Mouse (Mus musculus): Measurements from ENCODE around the gene Slc37a3. TPM values are rescaled to one million over a fixed set of nuclear protein-coding genes. Genes with fewer than 3 reads are reported as not detected.
"Not testable (repeated sequence)": the region's sequence is repeated elsewhere in the genome, so short reads cannot be mapped to it uniquely, and the experiment has no call there.

Gene Slc37a3
- polyA plus RNA-seq, 1 experiment from 2014 or later = 52.6 TPM

DNA sequence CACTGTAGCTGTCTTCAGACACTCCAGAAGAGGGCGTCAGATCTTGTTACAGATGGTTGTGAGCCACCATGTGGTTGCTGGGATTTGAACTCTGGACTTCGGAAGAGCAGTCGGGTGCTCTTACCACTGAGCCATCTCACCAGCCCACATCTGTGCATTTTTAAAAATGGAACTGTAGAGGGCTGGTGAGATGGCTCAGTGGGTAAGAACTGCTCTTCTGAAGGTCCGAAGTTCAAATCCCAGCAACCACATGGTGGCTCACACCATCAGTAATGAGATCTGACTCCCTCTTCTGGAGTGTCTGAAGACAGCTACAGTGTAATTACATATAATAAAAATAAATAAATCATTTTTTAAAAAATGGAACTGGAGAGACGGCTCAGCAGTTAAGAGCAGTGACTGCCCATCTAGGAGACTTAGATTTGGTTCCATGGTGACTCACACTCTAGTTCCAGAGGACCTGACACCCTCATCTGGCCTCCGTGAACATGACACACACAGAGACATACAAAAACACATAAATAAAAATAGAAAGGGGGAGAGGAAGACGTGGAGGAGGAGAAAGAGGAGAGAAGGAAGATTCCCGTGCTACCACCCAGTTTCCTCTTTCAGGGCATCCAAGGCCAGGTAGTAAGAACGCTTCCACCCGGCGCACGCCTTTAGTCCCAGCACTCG is 823 bp upstream of the Slc37a3 start:
- not testable (repeated sequence) for H3K4me3 ChIP-seq (replicated peaks); H3K27ac ChIP-seq (replicated peaks); H3K9ac ChIP-seq (replicated peaks); H3K9me3 ChIP-seq (replicated peaks); ATAC-seq (ENCODE audit: low FRiP score); H3K4me2 ChIP-seq; H3K27me3 ChIP-seq (replicated peaks)
- Histone ChIP-seq H3K36me3 (peaks cover 10% of the 10 kb centered on the region; the same call in 1 of the 2 replicates), H3K4me1 (peaks cover 26% of the 10 kb centered on the region)
- WGBS = 85% methylated on average over 13 of the region's 13 CpGs

DNA sequence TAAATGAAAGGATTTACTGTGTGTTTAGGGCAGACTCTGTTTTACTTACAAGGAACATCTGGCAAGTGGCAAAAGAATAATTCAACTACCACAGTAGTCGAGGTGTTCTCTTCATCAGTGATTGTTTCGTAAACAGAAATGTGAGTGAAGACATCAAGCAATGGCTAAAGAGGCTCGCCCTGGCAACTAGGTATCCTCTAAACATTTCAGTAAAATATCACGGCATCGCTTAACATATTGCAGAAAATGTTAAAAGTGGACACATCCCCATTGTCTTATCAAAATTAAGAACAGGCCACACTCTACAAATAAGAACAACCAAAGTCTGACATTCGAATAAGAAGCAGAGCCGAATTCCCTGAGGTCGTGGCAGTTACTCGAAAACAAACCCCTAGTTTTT is 700 bp downstream of the Slc37a3 start:
- H3K27ac ChIP-seq (replicated peaks) = no peak overlapping the region

DNA sequence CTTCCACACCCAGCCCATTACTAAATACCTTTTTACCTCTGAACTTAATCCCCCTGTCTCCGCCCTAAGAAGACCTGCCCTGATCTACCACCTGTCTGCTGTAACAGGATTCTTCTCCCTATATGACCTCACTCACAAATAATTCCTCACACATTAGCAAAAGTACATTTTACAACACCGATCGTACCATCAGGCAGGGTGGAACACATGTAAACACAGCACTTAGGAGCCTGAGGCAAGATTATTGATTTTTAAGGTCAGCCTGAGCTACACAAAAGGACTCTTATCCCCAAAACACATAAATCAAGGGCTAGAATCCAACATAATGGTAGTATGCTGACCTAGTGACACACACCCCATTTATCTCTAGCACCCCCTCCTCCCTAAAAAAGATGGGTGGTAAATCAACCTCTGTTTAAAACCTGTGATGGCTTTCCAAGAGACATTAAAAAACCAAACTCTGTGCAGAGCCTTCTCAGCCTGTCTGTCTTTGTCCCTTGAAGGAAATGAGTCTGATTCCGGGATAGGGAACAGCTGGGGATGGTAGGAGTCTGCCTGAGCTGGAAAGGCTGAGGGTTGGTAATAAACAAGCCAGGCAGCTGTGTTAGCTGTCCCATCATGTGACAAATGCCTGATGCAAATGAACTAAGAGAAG is 4.0 kb downstream of the Slc37a3 start:
- WGBS = 27% methylated on average over 4 of the region's 4 CpGs
- H3K4me3 ChIP-seq (replicated peaks) = no peak overlapping the region
- H3K9ac ChIP-seq (replicated peaks) = no peak overlapping the region

More for the DNA sequence above, 700 bp downstream of the Slc37a3 start:
- 18% methylated on average over 9 of the region's 9 CpGs for WGBS
- H3K4me1 ChIP-seq = peaks cover 34% of the 10 kb centered on the region
- peaks cover 10% of the 10 kb centered on the region; the same call in 1 of the 2 replicates for H3K36me3 ChIP-seq
- peak overlapping the region; percentile 97 for H3K4me3 ChIP-seq (replicated peaks)
- no peak for ATAC-seq (ENCODE audit: low FRiP score)
- H3K4me2 ChIP-seq = peak overlapping the region; percentile 61
- H3K9ac ChIP-seq (replicated peaks) = peak overlapping the region; percentile 92
- 0 out of 2 replicates have a peak, but pooled peaks cover 9% of the 10 kb centered on the region for H3K27me3 ChIP-seq (replicated peaks)
- no peaks in the 10 kb centered on the region for H3K9me3 ChIP-seq (replicated peaks)

DNA sequence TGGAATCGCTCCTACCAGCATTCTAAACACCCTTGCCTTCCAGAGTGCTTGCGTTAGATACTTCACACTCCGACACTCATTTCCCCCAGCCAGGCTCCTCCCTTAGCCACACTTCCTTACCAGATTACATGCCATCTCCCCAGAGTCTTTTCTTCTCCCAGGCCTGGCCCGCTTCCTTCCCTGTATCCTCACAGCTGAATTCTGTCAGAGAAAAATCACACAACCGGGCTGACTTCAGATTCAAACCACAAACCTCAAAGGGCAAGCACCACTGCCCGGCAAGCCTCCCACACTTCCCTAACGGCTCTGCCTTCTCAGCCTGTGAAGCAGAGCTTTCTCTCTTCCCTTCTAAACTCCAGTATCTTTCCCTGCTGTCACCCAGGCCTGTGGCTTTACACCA is 4.7 kb downstream of the Slc37a3 start:
- no peaks in the 10 kb centered on the region for H3K9me3 ChIP-seq (replicated peaks)
- no peak overlapping the region for H3K4me2 ChIP-seq
- WGBS = 44% methylated on average over 7 of the region's 7 CpGs
- no peak overlapping the region for H3K9ac ChIP-seq (replicated peaks)
- peaks cover 10% of the 10 kb centered on the region; the same call in 1 of the 2 replicates for H3K36me3 ChIP-seq
- H3K4me3 ChIP-seq (replicated peaks) = no peak overlapping the region
- peaks cover 27% of the 10 kb centered on the region for H3K4me1 ChIP-seq
- no peak for ATAC-seq (ENCODE audit: low FRiP score)
- 0 out of 2 replicates have a peak overlapping the region, but pooled peaks have one; percentile 37 for H3K27ac ChIP-seq (replicated peaks)
- no peaks in the 10 kb centered on the region for H3K27me3 ChIP-seq (replicated peaks)

More for the DNA sequence above, 4.0 kb downstream of the Slc37a3 start:
- no peak overlapping the region for H3K4me2 ChIP-seq
- H3K36me3 ChIP-seq = peaks cover 10% of the 10 kb centered on the region; the same call in 1 of the 2 replicates
- ATAC-seq (ENCODE audit: low FRiP score) = no peak
- H3K27ac ChIP-seq (replicated peaks) = 0 out of 2 replicates have a peak overlapping the region, but pooled peaks have one; percentile 37
- peaks cover 29% of the 10 kb centered on the region for H3K4me1 ChIP-seq
- no peaks in the 10 kb centered on the region for H3K9me3 ChIP-seq (replicated peaks)
- H3K27me3 ChIP-seq (replicated peaks) = no peaks in the 10 kb centered on the region

DNA sequence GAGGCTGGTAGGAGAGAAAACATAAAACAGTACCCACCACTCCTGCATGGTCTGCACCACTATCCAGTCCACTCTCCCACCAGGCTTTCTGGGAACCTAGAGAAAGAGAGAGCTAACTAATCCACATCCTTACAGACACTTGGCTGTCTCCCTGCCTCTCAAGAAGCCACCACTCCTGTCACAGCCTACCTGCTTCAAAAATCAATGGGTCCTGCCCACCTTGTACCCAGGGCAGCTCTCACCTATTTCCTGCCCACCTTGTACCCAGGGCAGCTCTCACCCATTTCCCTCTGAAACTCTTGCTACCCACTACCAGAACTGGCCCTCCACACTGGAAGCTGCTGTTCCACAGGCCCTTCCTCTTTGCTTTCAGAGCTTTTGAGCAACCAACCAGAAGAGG is 5.4 kb downstream of the Slc37a3 start:
- peaks cover 26% of the 10 kb centered on the region for H3K4me1 ChIP-seq
- ATAC-seq (ENCODE audit: low FRiP score) = no peak
- no peak overlapping the region for H3K27ac ChIP-seq (replicated peaks)
- H3K9me3 ChIP-seq (replicated peaks) = no peaks in the 10 kb centered on the region
- H3K4me3 ChIP-seq (replicated peaks) = no peak overlapping the region
- H3K4me2 ChIP-seq = no peak overlapping the region
- H3K9ac ChIP-seq (replicated peaks) = no peak overlapping the region
- peaks cover 10% of the 10 kb centered on the region; the same call in 1 of the 2 replicates for H3K36me3 ChIP-seq
- no peaks in the 10 kb centered on the region for H3K27me3 ChIP-seq (replicated peaks)

DNA sequence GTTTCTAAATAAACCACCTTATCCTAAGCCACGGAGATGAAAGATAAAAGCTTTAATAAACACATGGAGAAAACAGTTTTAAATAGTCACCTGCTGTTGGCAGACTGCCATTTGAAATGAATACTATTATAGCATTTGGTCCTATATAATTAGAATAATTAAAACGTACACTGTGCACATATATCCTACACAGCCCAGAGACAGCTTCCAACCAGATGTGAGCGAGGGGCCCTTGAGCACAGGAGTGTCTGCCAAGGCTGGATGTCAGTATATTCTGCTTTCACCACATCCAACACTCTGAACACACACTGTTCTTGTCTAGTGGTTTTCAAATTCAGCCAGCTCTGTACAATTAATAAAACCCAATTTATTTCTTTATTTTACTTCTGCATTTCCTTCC is 7.8 kb downstream of the Slc37a3 start:
- peaks cover 11% of the 10 kb centered on the region for H3K4me1 ChIP-seq
- 64% methylated on average over 3 of the region's 3 CpGs for WGBS
- H3K27me3 ChIP-seq (replicated peaks) = no peaks in the 10 kb centered on the region
- 0 out of 2 replicates have a peak, but pooled peaks have one; percentile 56 for ATAC-seq (ENCODE audit: low FRiP score)
- H3K9me3 ChIP-seq (replicated peaks) = no peaks in the 10 kb centered on the region
- H3K9ac ChIP-seq (replicated peaks) = no peak overlapping the region
- no peak overlapping the region for H3K4me2 ChIP-seq
- H3K4me3 ChIP-seq (replicated peaks) = no peak overlapping the region
- H3K36me3 ChIP-seq = peaks cover 18% of the 10 kb centered on the region
- H3K27ac ChIP-seq (replicated peaks) = no peak overlapping the region

DNA sequence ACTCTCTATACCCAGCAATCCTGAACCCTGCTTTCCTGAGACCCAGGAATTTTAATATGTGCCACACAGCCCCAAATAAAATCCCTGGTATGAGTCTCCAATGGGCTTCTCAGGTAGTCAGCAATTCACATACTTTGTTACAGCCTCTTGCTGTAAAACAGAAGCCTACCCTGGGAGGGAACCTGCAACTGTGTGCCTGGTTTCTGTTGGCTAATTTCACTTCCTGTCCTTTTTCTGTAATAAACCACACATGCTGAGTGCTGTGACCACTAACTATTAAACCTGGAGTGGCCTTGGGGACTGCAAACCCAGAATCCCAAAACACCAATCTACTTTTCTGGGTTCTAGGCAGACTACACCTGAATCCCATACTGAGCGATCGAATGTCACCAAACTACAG is 14.8 kb downstream of the Slc37a3 start:
- Histone ChIP-seq H3K9me3 (replicated peaks) (no peaks in the 10 kb centered on the region), H3K36me3 (peaks cover 47% of the 10 kb centered on the region), H3K4me1 (no peaks in the 10 kb centered on the region), H3K4me2 (no peak overlapping the region), H3K4me3 (replicated peaks) (no peak overlapping the region), H3K27ac (replicated peaks) (no peak overlapping the region), H3K27me3 (replicated peaks) (no peaks in the 10 kb centered on the region), H3K9ac (replicated peaks) (no peak overlapping the region)
- ATAC-seq (ENCODE audit: low FRiP score) = no peak
- WGBS = 98% methylated on average over 2 of the region's 2 CpGs

DNA sequence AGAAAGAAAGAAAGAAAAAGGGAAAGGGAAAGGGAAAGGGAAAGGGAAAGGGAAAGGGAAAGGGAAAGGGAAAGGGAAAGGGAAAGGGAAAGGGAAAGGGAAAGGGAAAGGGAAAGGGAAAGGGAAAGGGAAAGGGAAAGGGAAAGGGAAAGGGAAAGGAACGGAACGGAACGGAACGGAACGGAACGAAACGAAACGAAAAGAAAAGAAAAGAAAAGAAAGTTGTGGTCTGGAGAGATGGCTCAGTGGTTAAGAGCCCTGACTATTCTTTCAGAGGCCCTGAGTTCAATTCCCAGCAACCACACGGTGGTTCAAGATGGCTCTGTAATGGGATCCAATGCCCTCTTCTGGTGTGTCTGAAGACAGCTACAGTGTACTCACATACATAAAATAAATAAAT is 18.3 kb downstream of the Slc37a3 start:
- H3K4me2 ChIP-seq; H3K4me3 ChIP-seq (replicated peaks); ATAC-seq (ENCODE audit: low FRiP score); H3K27me3 ChIP-seq (replicated peaks); H3K4me1 ChIP-seq; H3K9me3 ChIP-seq (replicated peaks); H3K9ac ChIP-seq (replicated peaks); H3K27ac ChIP-seq (replicated peaks): not testable (repeated sequence)
- WGBS = 98% methylated on average over 9 of the region's 9 CpGs
- peaks cover 66% of the 10 kb centered on the region for H3K36me3 ChIP-seq

DNA sequence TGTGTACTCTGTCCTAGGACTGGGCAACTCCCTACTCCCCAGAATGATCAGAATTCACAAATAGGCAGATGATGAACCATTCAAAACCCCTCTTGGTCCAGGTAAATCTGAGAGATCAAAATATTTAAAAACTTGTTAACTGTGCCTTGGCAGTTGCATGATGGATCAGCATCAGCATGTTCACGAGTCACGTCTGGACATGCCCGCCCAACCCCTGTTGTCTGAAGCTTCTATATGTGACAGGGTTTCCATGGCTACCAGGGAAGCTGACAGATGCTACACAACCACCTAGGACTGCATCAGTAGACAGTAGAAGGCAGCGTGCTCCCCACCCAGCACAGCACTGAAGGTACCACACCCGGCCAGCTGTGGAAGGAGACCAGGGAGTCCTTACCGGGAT is 28.5 kb downstream of the Slc37a3 start:
- Histone ChIP-seq H3K9ac (replicated peaks) (no peak overlapping the region), H3K4me3 (replicated peaks) (no peak overlapping the region), H3K9me3 (replicated peaks) (no peaks in the 10 kb centered on the region), H3K4me1 (peaks cover 25% of the 10 kb centered on the region), H3K27ac (replicated peaks) (no peak overlapping the region), H3K4me2 (no peak overlapping the region), H3K36me3 (peaks cover 64% of the 10 kb centered on the region), H3K27me3 (replicated peaks) (no peaks in the 10 kb centered on the region)
- ATAC-seq (ENCODE audit: low FRiP score) = no peak
- WGBS = 49% methylated on average over 6 of the region's 6 CpGs

DNA sequence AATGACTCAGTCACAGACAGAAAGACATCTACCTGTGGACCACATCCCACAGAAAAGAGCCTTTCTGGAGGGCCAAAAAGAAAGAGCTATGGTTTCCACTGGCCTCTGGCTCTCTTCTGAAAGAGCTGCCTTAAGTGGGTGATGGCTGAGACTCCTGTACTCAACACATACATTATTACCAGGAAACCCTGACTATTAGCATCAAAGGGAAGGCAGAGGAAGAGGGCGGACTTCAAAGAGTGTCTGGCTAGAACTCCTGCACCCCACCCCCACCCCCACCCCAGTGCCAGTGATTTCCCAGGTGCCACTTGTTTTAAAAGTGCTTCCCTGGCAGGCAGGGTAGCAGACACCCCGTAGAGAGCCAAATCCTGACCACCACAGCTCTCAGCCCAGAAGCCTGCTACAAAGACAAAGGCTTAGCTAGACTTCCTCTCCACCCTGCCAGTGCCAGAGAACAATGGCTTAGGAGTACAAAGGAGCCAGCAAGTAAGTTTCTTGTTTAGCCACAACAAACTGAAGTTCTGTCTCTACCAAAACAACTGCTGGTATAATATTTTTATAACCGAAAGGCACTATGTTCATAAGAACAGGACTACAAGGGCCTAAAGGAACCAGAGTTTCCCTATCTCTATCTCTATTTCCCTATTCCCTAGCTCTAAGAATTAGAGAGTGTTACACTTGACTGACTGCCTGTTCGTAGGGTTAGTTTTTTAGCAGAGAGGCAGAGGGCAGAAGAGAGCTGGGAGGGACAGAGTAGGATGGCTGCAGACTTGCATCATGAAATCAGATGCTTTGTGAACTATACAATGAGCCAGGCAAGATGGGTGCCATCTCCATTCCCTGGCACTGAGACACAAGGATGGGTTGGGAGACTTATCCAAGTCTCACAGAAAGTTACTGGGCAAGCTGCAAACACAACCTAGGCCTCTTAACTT is 29.3 kb downstream of the Slc37a3 start:
- Histone ChIP-seq H3K4me2 (no peak overlapping the region), H3K27me3 (replicated peaks) (no peaks in the 10 kb centered on the region), H3K4me3 (replicated peaks) (no peak overlapping the region), H3K9me3 (replicated peaks) (no peaks in the 10 kb centered on the region), H3K4me1 (peaks cover 25% of the 10 kb centered on the region), H3K27ac (replicated peaks) (peak overlapping the region; percentile 41; the same call in 1 of the 2 replicates), H3K36me3 (peaks cover 58% of the 10 kb centered on the region), H3K9ac (replicated peaks) (no peak overlapping the region)
- ATAC-seq (ENCODE audit: low FRiP score) = no peak
- WGBS = 30% methylated on average over 4 of the region's 4 CpGs

DNA sequence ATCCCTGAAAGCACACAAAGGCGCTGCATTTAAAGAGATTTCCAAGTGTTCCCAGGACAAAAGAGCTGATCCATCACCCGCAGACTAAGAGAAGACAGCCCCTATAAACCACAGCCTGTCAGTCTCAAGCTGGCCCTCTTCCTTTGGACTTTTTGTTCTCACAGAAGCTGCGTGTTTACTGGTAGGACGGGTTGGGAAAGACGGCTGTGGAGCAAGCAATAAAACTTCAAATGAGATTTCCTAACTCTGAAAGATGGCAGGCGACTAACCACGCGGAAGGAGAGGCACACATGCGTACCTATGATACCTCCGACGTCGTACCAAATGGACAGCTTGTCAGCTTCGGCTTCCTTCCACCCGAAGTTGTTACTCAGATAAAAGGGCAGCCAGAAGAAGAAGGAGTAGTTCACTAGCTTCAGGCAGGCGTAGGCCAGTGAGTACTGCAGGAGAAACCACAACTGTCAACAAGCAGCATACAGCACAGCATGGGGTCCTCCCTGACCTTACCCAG is 30.4 kb downstream of the Slc37a3 start:
- Histone ChIP-seq H3K4me1 (peaks cover 25% of the 10 kb centered on the region), H3K4me2 (no peak overlapping the region), H3K4me3 (replicated peaks) (no peak overlapping the region), H3K36me3 (peaks cover 61% of the 10 kb centered on the region), H3K9ac (replicated peaks) (no peak overlapping the region), H3K27ac (replicated peaks) (peak overlapping the region; percentile 71), H3K27me3 (replicated peaks) (no peaks in the 10 kb centered on the region), H3K9me3 (replicated peaks) (no peaks in the 10 kb centered on the region)
- ATAC-seq (ENCODE audit: low FRiP score) = peak; percentile 34; the same call in 1 of the 2 replicates
- WGBS = 8% methylated on average over 15 of the region's 15 CpGs
